Mouse (Mus musculus) heart, adult 2 months (tissue): Measurements from ENCODE around the gene Ncoa5. TPM values are rescaled to one million over a fixed set of nuclear protein-coding genes. Genes with fewer than 3 reads are reported as not detected.

Source experiments
- DNase-seq, 2 experiments: peaks; one replicate each; pipeline ENCODE4 v3.0.0; 2021
- H3K27ac ChIP-seq: fragments of 200-600 bp; 2 replicates; pipeline ENCODE4 v1.8.1; 2022
- H3K27me3 ChIP-seq: fragments of 200-500 bp; 2 replicates; pipeline ENCODE4 v1.6.1; 2012; ENCODE audit warnings: mild to moderate bottlenecking, low read length, inconsistent platforms, mixed read lengths; ENCODE audit not compliant: control insufficient read depth, insufficient read depth
- H3K36me3 ChIP-seq: fragments of 200-500 bp; 2 replicates; pipeline ENCODE4 v1.6.1; 2012; ENCODE audit warnings: low read length, inconsistent platforms; ENCODE audit not compliant: control insufficient read depth, insufficient read depth
- H3K4me1 ChIP-seq: fragments of 200-500 bp; 2 replicates; pipeline ENCODE4 v1.6.1; 2011; ENCODE audit warnings: low read length; ENCODE audit not compliant: control insufficient read depth, insufficient read depth
- H3K4me3 ChIP-seq: fragments of 200-600 bp; 2 replicates; pipeline ENCODE4 v1.8.1; 2022
- H3K79me2 ChIP-seq: fragments of 200-500 bp; replicated peaks from 2 replicates; pipeline ENCODE4 v1.6.1; 2012; ENCODE audit warnings: mild to moderate bottlenecking, inconsistent platforms, low read length, moderate library complexity, mixed read lengths; ENCODE audit not compliant: control insufficient read depth, insufficient read depth
- H3K9ac ChIP-seq: fragments of 200-500 bp; 2 replicates; pipeline ENCODE4 v1.6.1; 2012; ENCODE audit warnings: low read depth, mild to moderate bottlenecking, control low read depth, inconsistent platforms, low read length, mixed read lengths
- CTCF ChIP-seq: fragments of 200-600 bp; IDR thresholded peaks from 2 replicates; pipeline ENCODE4 v1.8.1; 2022; ENCODE audit warnings: antibody characterized with exemption, mild to moderate bottlenecking, moderate library complexity
- EP300 ChIP-seq: fragments of 200-500 bp; IDR thresholded peaks from 2 replicates; pipeline ENCODE4 v1.6.1; 2011; ENCODE audit warnings: low read depth, low read length, control low read depth; ENCODE audit not compliant: insufficient read depth
- POLR2A ChIP-seq: fragments of 200-500 bp; IDR thresholded peaks from 2 replicates; pipeline ENCODE4 v1.6.1; 2011; ENCODE audit warnings: mild to moderate bottlenecking, low read depth, low read length, control low read depth; ENCODE audit not compliant: insufficient read depth
- WGBS: fragments of 180-500 bp; shearing (Covaris S2); methylation state at CpG from one replicate; pipeline ENCODE4 v1.1.7; 2018; 5-methylcytosine and 5-hydroxymethylcytosine counted together
- intact Hi-C: fragments of 180-260 bp; cut with DNase I; formaldehyde crosslinking; loops from one replicate; pipeline ENCODE4 v1.15.1; 2025
- polyA plus RNA-seq: library from polyadenylated mRNA; depleted of rRNA; stranded (reverse); fragments of >200 nt; gene quantifications from 2 replicates; pipeline ENCODE4 v1.2.3, GENCODE M21; 2012
- total RNA-seq, 2 experiments: library from RNA; stranded (reverse); gene quantifications; 2 replicates each; pipeline ENCODE4 v1.2.3; 2021

Ncoa5 gene
- total and polyA plus RNA-seq, 3 experiments = 16.4 to 20.6 (median 18.6) TPM

DNA sequence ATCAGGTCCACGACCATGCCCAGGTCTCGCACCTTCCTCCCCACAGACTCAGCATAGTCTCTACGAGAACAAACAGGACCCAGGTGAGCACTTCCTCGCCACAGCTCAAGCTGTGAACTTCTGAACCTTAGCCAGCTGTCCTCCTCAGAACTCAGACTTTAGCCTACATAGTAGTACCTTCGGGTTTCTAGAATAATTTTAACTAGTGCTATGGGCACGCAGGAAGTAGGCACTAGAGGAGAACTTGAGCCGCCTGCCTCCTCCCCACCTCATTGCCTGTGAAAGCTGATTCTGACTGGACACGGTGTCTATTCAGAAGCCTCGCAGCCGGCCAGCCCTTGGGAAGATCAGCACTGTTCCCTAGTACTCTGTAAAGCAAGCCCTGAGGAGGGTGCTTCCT lies 30.4 kb downstream of the Ncoa5 start:
- no peaks in the 10 kb centered on the region for H3K36me3 ChIP-seq
- DNase-seq = no peak
- no peak overlapping the region for H3K4me3 ChIP-seq
- H3K9ac ChIP-seq = no peak overlapping the region
- H3K4me1 ChIP-seq = no peaks in the 10 kb centered on the region
- H3K27ac ChIP-seq = no peak overlapping the region
- intact Hi-C loops = no loop called here
- 92% methylated on average over 10 of the region's 10 CpGs for WGBS
- H3K27me3 ChIP-seq = no peaks in the 10 kb centered on the region
- no peaks in the 10 kb centered on the region for H3K79me2 ChIP-seq
- no peak for TF ChIP-seq EP300

DNA sequence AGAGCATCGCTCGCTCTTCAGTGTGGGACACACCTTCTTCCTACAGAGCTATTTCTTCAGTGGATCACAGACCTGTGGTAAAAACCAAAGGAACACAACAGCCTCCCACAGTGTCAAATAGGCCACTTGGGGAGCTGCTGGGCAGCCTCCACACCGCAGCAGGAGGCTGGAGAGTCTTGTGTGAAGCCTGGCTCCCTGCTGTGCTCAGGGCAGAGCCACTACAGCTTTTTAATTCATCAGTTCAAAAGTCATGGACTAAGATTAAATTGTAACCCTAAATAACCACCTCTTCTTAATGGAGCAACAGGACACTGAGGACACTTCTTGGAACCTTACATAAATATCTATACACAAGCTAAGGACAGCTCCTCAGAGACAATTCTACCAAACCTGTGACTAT lies 31.6 kb downstream of the Ncoa5 start:
- Histone ChIP-seq H3K27ac (no peak overlapping the region), H3K36me3 (no peaks in the 10 kb centered on the region), H3K79me2 (no peaks in the 10 kb centered on the region), H3K9ac (no peak overlapping the region), H3K4me1 (peaks cover 6% of the 10 kb centered on the region), H3K4me3 (no peak overlapping the region), H3K27me3 (no peaks in the 10 kb centered on the region)
- DNase-seq = no peak
- WGBS = 91% methylated on average over 3 of the region's 3 CpGs
- TF ChIP-seq EP300 (no peak), CTCF (no peak), POLR2A (no peak)
- intact Hi-C loops = no loop called here

DNA sequence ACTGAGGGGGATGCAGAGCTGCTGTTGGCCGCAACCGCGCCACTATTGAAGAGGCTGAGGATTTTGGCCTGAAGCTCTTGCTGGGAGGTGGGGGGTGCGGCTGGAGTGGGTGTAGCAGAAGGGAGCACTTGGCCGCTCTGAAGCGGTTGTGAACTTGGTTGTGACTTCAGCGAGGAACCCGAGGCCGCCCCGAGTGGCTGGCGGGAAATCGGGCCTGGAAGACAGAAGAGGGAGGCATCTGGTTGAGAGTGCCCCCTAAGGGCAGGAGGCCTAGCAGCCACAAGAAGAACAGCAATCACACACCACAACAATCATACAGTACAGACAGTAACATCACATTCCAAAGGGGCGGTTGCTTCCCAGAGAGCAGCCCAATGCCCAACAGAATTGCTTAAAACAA lies 32.7 kb downstream of the Ncoa5 start:
- no peak overlapping the region for H3K9ac ChIP-seq
- TF ChIP-seq EP300 (no peak), POLR2A (no peak)
- DNase-seq = no peak
- 91% methylated on average over 13 of the region's 13 CpGs for WGBS
- peaks cover 5% of the 10 kb centered on the region; the same call in 1 of the 2 replicates for H3K27me3 ChIP-seq
- no peak overlapping the region for H3K4me3 ChIP-seq
- H3K79me2 ChIP-seq = no peaks in the 10 kb centered on the region
- H3K27ac ChIP-seq = no peak overlapping the region
- H3K4me1 ChIP-seq = peaks cover 6% of the 10 kb centered on the region
- intact Hi-C loops = no loop called here
- H3K36me3 ChIP-seq = no peaks in the 10 kb centered on the region

DNA sequence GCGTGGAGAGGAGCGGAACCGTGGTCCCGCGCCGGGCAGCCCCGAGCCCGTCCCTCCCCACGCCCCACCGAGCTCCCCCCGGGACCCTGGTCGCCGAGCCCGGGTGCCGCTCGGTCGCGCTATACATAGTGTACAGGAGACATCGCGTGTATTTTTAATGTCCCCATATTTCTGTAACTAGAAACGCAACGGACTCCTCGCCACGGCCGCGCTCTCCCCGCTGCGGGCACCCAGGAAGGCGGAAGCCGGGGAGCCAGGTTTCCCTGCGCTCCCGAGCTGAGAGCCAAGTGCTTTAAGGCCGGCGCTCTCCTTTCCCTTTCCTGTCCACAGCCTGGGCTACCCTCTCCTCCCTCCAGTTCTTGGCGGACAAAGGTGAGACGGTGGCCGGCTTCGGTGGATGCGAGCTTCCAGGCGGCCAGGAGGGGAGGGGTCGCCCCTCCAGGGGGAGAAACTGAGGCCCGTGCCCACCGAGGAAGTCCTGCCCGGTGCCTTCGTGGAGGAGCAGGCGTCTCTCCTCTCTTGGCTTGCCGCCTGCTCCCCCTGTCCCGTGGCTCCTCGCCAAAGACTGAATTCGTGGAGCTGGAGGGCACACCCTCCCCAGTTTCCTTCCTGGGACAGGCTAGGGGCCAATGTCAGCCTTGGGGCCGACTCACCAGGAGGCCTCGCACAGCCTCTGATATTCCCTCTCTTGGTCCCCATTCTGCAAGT lies 36.8 kb downstream of the Ncoa5 start:
- DNase-seq = peak; percentile 65 to 72
- Histone ChIP-seq H3K36me3 (no peaks in the 10 kb centered on the region), H3K4me3 (peak overlapping the region; percentile 55), H3K9ac (peak overlapping the region; percentile 63), H3K79me2 (no peaks in the 10 kb centered on the region), H3K27ac (peak overlapping the region; percentile 40), H3K27me3 (peaks cover 5% of the 10 kb centered on the region; the same call in 1 of the 2 replicates), H3K4me1 (peaks cover 6% of the 10 kb centered on the region)
- intact Hi-C loops = no loop called here
- TF ChIP-seq EP300 (no peak), POLR2A (no peak), CTCF (no peak)
- WGBS = 2% methylated on average over 49 of the region's 52 CpGs

DNA sequence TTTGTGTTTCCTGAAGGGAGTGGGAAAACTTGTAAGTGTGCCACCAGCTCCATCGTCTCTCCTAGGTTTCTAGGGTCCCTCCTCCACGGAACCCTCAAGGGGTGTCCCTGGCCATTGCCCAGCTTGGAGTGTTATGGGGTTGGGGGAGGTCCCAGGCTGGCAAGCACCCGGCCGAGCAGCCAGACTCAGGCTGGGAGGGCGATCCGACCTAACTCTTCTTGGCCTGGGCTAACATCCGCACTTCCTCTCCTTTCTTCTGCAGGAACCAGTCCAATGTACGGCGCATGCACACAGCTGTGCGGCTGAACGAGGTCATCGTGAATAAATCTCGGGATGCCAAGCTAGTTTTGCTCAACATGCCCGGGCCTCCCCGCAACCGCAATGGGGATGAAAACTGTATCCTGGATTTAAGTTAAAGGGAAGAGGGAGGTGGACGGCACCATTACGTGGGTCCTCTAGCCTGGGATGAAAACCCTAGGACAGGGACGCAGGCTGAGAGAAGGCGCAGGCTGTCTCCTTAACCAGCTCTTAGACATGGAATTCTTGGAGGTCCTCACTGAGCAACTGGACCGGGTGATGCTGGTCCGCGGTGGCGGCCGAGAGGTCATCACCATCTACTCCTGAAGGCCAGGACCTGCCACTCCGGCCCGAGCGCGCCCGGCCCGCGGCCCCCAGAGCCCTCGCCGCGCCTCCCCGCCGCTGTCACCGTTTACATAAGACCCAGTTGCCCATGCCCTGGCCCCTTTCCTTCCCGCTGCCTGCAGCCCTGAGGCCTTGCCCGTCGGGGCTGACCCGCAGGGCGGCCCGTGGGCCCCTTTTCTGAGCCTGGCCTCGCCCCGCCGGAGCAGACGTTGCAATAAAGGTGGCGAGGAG lies 37.6 kb downstream of the Ncoa5 start:
- peak; percentile 7 to 38 for DNase-seq
- TF ChIP-seq EP300 (no peak), CTCF (no peak), POLR2A (no peak)
- peak overlapping the region; percentile 55 for H3K4me3 ChIP-seq
- peaks cover 6% of the 10 kb centered on the region for H3K4me1 ChIP-seq
- peaks cover 5% of the 10 kb centered on the region; the same call in 1 of the 2 replicates for H3K27me3 ChIP-seq
- H3K27ac ChIP-seq = peak overlapping the region; percentile 40; the same call in 1 of the 2 replicates
- no peaks in the 10 kb centered on the region for H3K79me2 ChIP-seq
- 10% methylated on average over 49 of the region's 49 CpGs for WGBS
- intact Hi-C loops = no loop called here
- H3K36me3 ChIP-seq = no peaks in the 10 kb centered on the region
- H3K9ac ChIP-seq = peak overlapping the region; percentile 63

DNA sequence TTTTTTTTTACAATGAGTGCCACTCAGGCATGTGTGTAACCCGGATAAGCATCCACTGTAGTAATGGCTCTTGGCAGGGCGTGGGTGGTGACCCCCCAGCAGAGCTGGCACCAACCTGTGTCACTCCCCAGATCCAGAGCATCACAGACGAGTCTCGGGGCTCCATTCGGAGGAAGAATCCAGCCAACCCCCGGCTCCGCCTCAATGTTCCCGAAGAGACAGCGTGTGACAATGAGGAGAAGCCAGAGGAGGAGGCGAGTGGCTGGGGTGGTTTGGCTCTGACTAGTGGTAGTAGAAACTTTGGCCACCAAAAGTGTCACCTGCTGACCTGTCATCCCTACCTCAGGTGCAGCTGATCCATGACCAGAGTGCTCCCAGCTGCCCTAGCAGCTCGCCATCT lies 38.7 kb downstream of the Ncoa5 start:
- Histone ChIP-seq H3K79me2 (no peaks in the 10 kb centered on the region), H3K27ac (no peak overlapping the region), H3K9ac (no peak overlapping the region), H3K27me3 (peaks cover 5% of the 10 kb centered on the region; the same call in 1 of the 2 replicates), H3K4me1 (peaks cover 6% of the 10 kb centered on the region), H3K4me3 (no peak overlapping the region), H3K36me3 (no peaks in the 10 kb centered on the region)
- intact Hi-C loops = no loop called here
- no peak for TF ChIP-seq EP300
- TF ChIP-seq POLR2A = no peak
- TF ChIP-seq CTCF = no peak
- DNase-seq = no peak
- 80% methylated on average over 11 of the region's 11 CpGs for WGBS
